Mouse (Mus musculus) stomach, embryonic 16.5 days (tissue): ENCODE data around the gene Cldn14. TPM values are rescaled to one million over a fixed set of nuclear protein-coding genes. Genes with fewer than 3 reads are reported as not detected.

ENCODE experiments used
- ATAC-seq: fragments of 200-750 bp; cut with Nextera tagmentation; 2 replicates; pipeline ENCODE4 v1.8.0; 2017; ENCODE audit warnings: moderate number of reproducible peaks, moderate TSS enrichment; ENCODE audit not compliant: insufficient read depth, low FRiP score
- H3K27ac ChIP-seq: fragments of 300-500 bp; sonication (generic); 2 replicates; pipeline ENCODE4 v1.5.1; 2014; ENCODE audit warnings: low read length
- H3K27me3 ChIP-seq: fragments of 300-500 bp; sonication (generic); 2 replicates; pipeline ENCODE4 v1.6.1; 2014; ENCODE audit warnings: low read length, control low read depth, mixed read lengths; ENCODE audit not compliant: control insufficient read depth, insufficient read depth
- H3K36me3 ChIP-seq: fragments of 300-500 bp; sonication (generic); 2 replicates; pipeline ENCODE4 v1.6.1; 2014; ENCODE audit warnings: low read length; ENCODE audit not compliant: control insufficient read depth, insufficient read depth
- H3K4me1 ChIP-seq: fragments of 300-500 bp; sonication (generic); 2 replicates; pipeline ENCODE4 v1.6.1; 2014; ENCODE audit warnings: low read length, control low read depth, mixed read lengths; ENCODE audit not compliant: control insufficient read depth, insufficient read depth
- H3K4me2 ChIP-seq: fragments of 300-500 bp; sonication (generic); 2 replicates; pipeline ENCODE4 v1.6.1; 2014; ENCODE audit warnings: low read depth, low read length, mixed read lengths
- H3K4me3 ChIP-seq: fragments of 300-500 bp; sonication (generic); replicated peaks from 2 replicates; pipeline ENCODE4 v1.5.1; 2014; ENCODE audit warnings: mild to moderate bottlenecking, low read length
- H3K9ac ChIP-seq: fragments of 300-500 bp; sonication (generic); 2 replicates; pipeline ENCODE4 v1.6.1; 2014; ENCODE audit warnings: low read length
- H3K9me3 ChIP-seq: fragments of 300-500 bp; sonication (generic); replicated peaks from 2 replicates; pipeline ENCODE4 v1.6.1; 2016; ENCODE audit warnings: low read length, control low read depth; ENCODE audit not compliant: control insufficient read depth
- WGBS: fragments of 180-500 bp; shearing (Covaris S2); extraction: QIAGEN DNeasy Blood & Tissue Kit; methylation state at CpG from one replicate; pipeline ENCODE4 v1.1.7; 2014; 5-methylcytosine and 5-hydroxymethylcytosine counted together
- polyA plus RNA-seq: library from polyadenylated mRNA; unstranded; fragments of >200 nt; fragmentation: Nextera tagmentation; extraction: Ambion mirVana; gene quantifications from 2 replicates; pipeline ENCODE4 v1.2.1, GENCODE M21; 2015

Cldn14 gene
- polyA plus RNA-seq, 1 experiment from 2014 or later, result 0.14 TPM

DNA sequence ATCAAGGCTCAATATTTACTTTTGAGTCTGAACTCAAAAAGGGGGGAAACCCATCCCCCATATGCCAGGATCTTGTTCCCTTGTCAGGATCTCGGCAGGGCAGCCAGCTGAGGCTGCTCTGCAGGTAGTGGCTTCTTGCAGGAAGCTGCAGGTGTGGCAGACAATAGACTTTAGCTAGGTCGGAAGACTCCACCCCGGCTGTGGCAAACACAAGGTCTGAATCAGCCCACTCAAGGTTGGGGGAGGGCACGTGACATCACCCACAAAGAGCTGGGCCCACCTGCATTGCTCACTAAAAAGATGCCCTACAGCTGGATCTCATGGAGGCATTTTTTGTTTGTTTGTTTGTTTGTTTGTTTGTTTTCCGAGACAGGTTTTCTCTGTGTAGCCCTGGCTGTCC lies 100.9 kb downstream of the Cldn14 start:
- Histone ChIP-seq H3K9me3 (no peaks in the 10 kb centered on the region), H3K4me3 (no peak overlapping the region), H3K36me3 (no peaks in the 10 kb centered on the region), H3K9ac (no peak overlapping the region), H3K4me1 (peaks cover 7% of the 10 kb centered on the region; the same call in 1 of the 2 replicates), H3K27ac (no peak overlapping the region), H3K27me3 (no peaks in the 10 kb centered on the region), H3K4me2 (no peak overlapping the region)
- 65% methylated on average over 5 of the region's 5 CpGs for WGBS
- no peak for ATAC-seq

DNA sequence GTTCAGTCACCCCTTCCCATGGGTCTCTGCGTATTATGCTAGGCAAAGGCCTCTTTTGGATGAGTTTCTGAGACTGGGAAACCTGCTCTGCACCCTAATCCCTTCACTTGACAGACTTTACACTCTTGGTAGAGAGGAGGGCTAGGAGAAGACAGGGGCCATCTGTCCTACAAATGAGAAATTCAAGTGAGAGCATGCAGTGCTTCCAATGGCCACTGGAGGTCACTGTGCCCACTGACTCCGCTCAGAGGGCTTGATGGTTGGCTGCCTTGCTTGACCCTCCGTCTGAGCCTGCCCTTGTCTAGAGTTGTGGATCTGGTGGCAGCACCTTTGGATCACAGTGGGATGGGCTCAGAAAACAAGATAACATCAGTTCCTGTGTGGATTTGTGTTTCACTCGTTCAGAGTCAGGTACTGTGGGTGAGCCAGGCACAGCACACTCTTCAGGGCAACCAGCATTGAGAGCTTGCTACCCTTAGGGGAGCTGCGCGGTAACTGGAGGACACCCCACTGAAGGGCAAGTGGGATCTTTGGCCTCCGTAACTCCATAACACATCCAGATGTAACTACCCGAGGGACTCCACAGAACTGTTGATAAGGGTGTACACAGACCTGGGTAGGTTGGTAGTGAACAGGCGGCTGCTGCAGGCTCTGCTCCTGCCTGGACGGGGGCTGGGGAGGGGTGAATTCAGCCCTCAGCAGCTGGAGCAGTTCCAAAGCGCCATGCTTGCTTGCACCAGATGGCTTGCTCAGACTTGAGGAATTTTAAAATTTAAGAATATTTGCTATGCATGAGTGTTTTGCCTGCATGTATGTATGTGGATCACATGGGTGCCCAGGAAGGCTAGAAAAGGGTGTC lies 102.3 kb downstream of the Cldn14 start:
- peak; percentile 34; the same call in 1 of the 2 replicates for ATAC-seq
- WGBS, result 59% methylated on average over 11 of the region's 11 CpGs

DNA sequence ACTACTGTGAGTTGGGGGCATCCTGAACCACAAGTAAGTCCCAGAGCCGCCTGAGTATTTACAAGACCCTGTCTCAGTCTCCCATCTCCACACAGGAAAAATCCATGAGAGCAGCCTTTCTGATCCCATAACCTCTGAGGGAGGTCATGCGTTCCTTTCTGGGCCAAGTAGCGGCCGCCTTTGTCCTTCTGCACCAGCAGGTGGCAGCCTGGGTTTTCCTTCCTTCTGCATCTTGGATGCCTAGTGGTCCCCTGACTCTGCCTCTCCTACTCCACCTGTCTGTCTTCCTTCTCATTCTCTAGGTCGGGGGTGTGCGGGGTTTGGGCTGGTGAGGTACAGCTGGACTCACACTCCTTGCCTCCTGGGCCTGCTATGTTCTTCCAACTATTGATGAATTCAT lies 105.6 kb downstream of the Cldn14 start:
- Histone ChIP-seq H3K27ac (no peak overlapping the region), H3K27me3 (no peaks in the 10 kb centered on the region), H3K36me3 (peaks cover 5% of the 10 kb centered on the region), H3K4me2 (no peak overlapping the region), H3K9me3 (no peaks in the 10 kb centered on the region), H3K4me3 (no peak overlapping the region), H3K4me1 (0 out of 2 replicates have a peak, but pooled peaks cover 3% of the 10 kb centered on the region), H3K9ac (no peak overlapping the region)
- no peak for ATAC-seq
- WGBS, result 78% methylated on average over 6 of the region's 6 CpGs

More for the DNA sequence above, 102.3 kb downstream of the Cldn14 start:
- Histone ChIP-seq H3K27ac (no peak overlapping the region), H3K27me3 (no peaks in the 10 kb centered on the region), H3K4me3 (no peak overlapping the region), H3K9me3 (no peaks in the 10 kb centered on the region), H3K4me2 (no peak overlapping the region), H3K9ac (no peak overlapping the region), H3K4me1 (0 out of 2 replicates have a peak, but pooled peaks cover 3% of the 10 kb centered on the region), H3K36me3 (peaks cover 2% of the 10 kb centered on the region)

DNA sequence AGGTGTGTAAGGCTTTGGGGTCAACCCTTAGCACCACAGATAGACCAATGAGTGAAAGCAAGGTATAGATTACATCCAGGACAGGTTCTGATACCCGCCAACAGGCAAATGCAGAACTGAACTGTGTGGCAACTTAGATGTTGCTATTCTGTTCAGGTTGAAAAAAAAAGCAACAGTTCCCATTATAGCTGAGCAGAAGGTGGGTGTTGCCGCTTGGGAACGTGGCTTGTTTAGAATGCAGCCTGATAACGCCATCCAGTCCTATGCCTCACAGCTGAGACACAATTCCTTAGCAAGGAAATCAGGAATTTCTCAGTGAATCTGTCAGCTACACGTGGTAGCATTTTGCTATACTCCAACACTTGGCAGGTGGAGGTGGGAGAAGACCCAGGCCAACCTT lies 115.4 kb downstream of the Cldn14 start:
- H3K4me2 ChIP-seq, result no peak overlapping the region
- H3K4me3 ChIP-seq, result no peak overlapping the region
- 81% methylated on average over 5 of the region's 5 CpGs for WGBS
- no peaks in the 10 kb centered on the region; the same call in none of the 2 replicates for H3K36me3 ChIP-seq
- no peak for ATAC-seq
- no peaks in the 10 kb centered on the region for H3K9me3 ChIP-seq
- H3K4me1 ChIP-seq, result no peaks in the 10 kb centered on the region
- H3K27ac ChIP-seq, result no peak overlapping the region
- H3K9ac ChIP-seq, result no peak overlapping the region
- H3K27me3 ChIP-seq, result no peaks in the 10 kb centered on the region

DNA sequence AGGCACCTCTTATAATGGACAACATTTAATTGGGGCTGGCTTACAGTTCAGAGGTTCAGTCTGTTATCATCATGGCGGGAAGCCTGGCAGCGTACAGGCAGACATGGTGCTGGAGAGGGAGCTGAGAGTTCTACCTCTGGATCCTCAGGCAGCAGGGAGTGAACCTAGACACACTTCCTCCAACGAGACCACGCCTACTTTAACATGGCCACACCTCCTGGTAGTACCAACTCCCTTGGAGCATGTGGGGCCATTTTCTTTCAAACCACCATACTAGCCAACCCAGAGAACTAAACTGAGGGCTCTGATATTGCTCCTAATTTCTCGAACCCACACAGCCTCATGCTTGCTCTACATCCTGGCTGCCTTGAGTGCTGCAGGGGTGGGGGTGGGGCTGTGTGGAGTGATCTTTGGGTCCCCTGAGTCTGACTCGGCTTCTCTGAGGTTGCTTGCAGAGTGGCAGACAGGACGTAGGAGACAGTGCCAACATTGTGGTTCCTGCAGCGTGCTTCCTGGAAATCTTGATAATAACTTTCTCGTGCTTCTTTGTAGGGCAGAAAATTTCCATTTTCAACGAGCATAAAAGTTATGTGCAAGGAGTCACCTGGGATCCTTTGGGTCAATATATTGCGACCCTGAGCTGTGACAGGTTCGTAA lies 117.6 kb downstream of the Cldn14 start:
- Histone ChIP-seq H3K36me3 (no peaks in the 10 kb centered on the region; the same call in none of the 2 replicates), H3K27me3 (no peaks in the 10 kb centered on the region), H3K27ac (no peak overlapping the region), H3K4me2 (no peak overlapping the region), H3K4me1 (no peaks in the 10 kb centered on the region), H3K4me3 (no peak overlapping the region), H3K9me3 (no peaks in the 10 kb centered on the region), H3K9ac (no peak overlapping the region)
- ATAC-seq, result no peak
- 81% methylated on average over 12 of the region's 12 CpGs for WGBS

DNA sequence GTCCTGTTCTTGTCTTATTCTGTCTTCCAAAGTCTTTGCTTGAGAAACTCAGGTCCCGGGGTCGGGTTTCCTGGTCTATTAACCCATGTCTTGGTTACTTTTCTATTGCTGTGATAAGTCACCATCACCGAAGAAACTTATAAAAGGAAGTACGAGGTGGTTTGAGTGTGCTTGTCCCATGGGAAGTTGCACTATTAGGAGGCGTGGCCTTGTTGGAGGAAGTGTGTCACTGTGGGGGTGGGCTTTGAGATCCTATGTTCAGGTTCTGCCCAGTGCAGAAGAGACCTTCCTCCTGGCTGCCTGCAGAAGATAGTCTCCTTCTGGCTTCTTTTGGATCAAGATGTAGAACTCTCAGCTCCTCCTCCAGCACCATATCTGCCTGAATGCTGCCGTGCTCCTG lies 120.2 kb downstream of the Cldn14 start:
- no peak overlapping the region for H3K27ac ChIP-seq
- 89% methylated on average over 6 of the region's 6 CpGs for WGBS
- H3K9ac ChIP-seq, result no peak overlapping the region
- no peak overlapping the region for H3K4me3 ChIP-seq
- no peak overlapping the region for H3K4me2 ChIP-seq
- no peaks in the 10 kb centered on the region; the same call in none of the 2 replicates for H3K36me3 ChIP-seq
- H3K4me1 ChIP-seq, result no peaks in the 10 kb centered on the region
- H3K9me3 ChIP-seq, result no peaks in the 10 kb centered on the region
- no peaks in the 10 kb centered on the region for H3K27me3 ChIP-seq
- ATAC-seq, result no peak

DNA sequence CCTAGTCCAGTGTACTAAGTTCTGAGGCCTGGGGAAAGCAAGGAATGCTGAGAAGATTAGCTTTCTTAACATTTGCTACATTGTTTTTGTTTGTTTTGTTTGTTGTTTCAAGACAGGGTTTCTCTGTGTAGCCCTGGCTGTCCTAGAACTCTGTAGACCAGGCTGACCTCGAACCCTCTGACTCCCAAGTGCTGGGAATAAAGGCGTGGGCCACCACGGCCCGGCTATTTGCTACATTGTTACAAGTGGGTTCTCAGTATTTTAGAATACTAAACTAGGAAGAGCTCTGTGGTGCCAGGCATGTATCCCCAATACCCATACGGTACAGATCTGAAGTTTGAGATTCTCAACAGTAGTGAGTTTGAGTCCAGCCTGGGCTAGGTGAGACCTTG lies 123.9 kb downstream of the Cldn14 start:
- H3K27ac ChIP-seq, result no peak overlapping the region
- H3K27me3 ChIP-seq, result no peaks in the 10 kb centered on the region
- H3K36me3 ChIP-seq, result no peaks in the 10 kb centered on the region
- WGBS, result 42% methylated on average over 5 of the region's 5 CpGs
- H3K4me2 ChIP-seq, result peak overlapping the region; percentile 87
- H3K9ac ChIP-seq, result peak overlapping the region; percentile 75
- H3K4me1 ChIP-seq, result 0 out of 2 replicates have a peak, but pooled peaks cover 3% of the 10 kb centered on the region
- no peak for ATAC-seq
- peak overlapping the region; percentile 62 for H3K4me3 ChIP-seq
- no peaks in the 10 kb centered on the region for H3K9me3 ChIP-seq

DNA sequence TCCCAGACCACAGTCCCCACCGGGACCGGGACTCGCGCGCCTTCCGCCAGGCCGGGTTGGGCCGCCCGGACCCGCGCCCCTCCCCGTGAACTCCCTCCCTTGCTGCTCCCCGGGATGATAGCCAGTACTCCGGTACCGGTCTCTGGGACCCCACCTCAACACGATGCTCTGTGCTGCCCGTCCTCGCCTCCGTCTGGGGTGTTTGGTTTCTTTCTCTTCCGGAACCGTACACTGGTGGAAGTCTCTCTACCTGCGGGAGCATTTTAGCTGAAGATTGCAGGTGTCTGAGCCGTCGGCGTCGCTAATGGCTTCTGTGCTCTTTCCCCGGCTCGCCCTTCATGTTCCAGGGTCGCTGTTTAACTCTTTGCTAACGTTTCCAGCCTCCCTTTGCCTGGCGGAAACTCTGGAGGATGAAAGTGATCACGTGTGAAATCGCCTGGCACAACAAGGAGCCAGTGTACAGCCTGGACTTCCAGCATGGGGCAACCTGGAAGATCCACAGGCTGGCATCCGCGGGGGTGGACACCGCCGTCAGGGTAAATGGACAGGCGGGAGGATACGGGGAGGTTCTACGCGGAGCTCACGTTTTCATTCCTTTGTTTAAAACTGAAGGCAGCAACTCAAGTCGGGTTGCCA lies 124.4 kb downstream of the Cldn14 start:
- ATAC-seq, result no peak; the same call in 1 of the 2 replicates
- no peak overlapping the region for H3K27ac ChIP-seq
- WGBS, result under 1% methylated on average over 43 of the region's 43 CpGs
- H3K9me3 ChIP-seq, result no peaks in the 10 kb centered on the region
- peak overlapping the region; percentile 87 for H3K4me2 ChIP-seq
- H3K4me1 ChIP-seq, result 0 out of 2 replicates have a peak, but pooled peaks cover 3% of the 10 kb centered on the region
- H3K4me3 ChIP-seq, result peak overlapping the region; percentile 62
- H3K9ac ChIP-seq, result peak overlapping the region; percentile 75
- H3K36me3 ChIP-seq, result no peaks in the 10 kb centered on the region
- H3K27me3 ChIP-seq, result no peaks in the 10 kb centered on the region
